ENCODE assay signal across 11 mouse cellular contexts in genomic region chr9:121936952-121937351, GRCm38 (mm10). TPM values are rescaled to one million over a fixed set of nuclear protein-coding genes. Genes with fewer than 3 reads are reported as not detected.
DNase-seq lines count a peak whose midpoint lies in the region; ATAC-seq lines count a peak whose summit lies in the region.
"Had no signal": no experiment of that assay in that cellular context is flagged by ENCODE, and none has a peak within 500 bp of the region (broad histone marks: within the 10 kb centered on the region; RNA-seq: fewer than 3 reads in every experiment).

No protein-coding gene starts in this region.

- H3K27me3 ChIP-seq in neural tube, embryonic 11.5 days (ENCODE audit: control insufficient read depth, insufficient read depth, low read length): no peaks in the 10 kb centered on the region
- H3K27me3 ChIP-seq in limb, embryonic 13.5 days: no peaks in the 10 kb centered on the region
- H3K27me3 ChIP-seq: embryonic facial prominence, embryonic 12.5 days had no signal

- no peak overlapping the region for H3K27ac ChIP-seq in neural tube, embryonic 11.5 days (ENCODE audit: low read depth, low read length)
- no peak overlapping the region for H3K27ac ChIP-seq in limb, embryonic 13.5 days
- H3K27ac ChIP-seq: embryonic facial prominence, embryonic 12.5 days had no signal

- no peaks in the 10 kb centered on the region for H3K9me3 ChIP-seq in neural tube, embryonic 11.5 days (ENCODE audit: control insufficient read depth, low read length)
- no peaks in the 10 kb centered on the region for H3K9me3 ChIP-seq in limb, embryonic 13.5 days
- H3K9me3 ChIP-seq: embryonic facial prominence, embryonic 12.5 days had no signal

- no peak overlapping the region for H3K9ac ChIP-seq in neural tube, embryonic 11.5 days (ENCODE audit: low read length)
- no peak overlapping the region for H3K9ac ChIP-seq in limb, embryonic 13.5 days

- no peak overlapping the region for H3K4me2 ChIP-seq in neural tube, embryonic 11.5 days (ENCODE audit: low read depth)
- peak overlapping the region; percentile 57 for H3K4me2 ChIP-seq in limb, embryonic 13.5 days (replicated peaks)

- no peaks in the 10 kb centered on the region for H3K4me1 ChIP-seq in neural tube, embryonic 11.5 days (ENCODE audit: control insufficient read depth, insufficient read depth, low read length)
- no peaks in the 10 kb centered on the region for H3K4me1 ChIP-seq in limb, embryonic 13.5 days
- H3K4me1 ChIP-seq: embryonic facial prominence, embryonic 12.5 days had no signal

- ATAC-seq in neural tube, embryonic 11.5 days (ENCODE audit: insufficient read depth, low FRiP score, low TSS enrichment): 0 out of 2 replicates have a peak, but pooled peaks have one; percentile 9
- ATAC-seq in limb, embryonic 13.5 days (ENCODE audit: low FRiP score, low read depth): no peak; the same call in 1 of the 2 replicates

- H3K4me3 ChIP-seq in neural tube, embryonic 11.5 days (ENCODE audit: low read depth, low read length): no peak overlapping the region
- no peak overlapping the region for H3K4me3 ChIP-seq in limb, embryonic 13.5 days

- 78% methylated on average over 1 of the region's 1 CpGs for WGBS in neural tube, embryonic 11.5 days
- WGBS in limb, embryonic 13.5 days: 73% methylated on average over 1 of the region's 1 CpGs

- no peak for DNase-seq in neural tube, embryonic 11.5 days (ENCODE audit: low spot score)
- DNase-seq in neural tube, embryonic 10.5 days (ENCODE audit: extremely low spot score, low spot score): no peak
- peak; percentile 47 for DNase-seq in cerebellum, adult 9-10 months
- DNase-seq in testis, postnatal 10 days (ENCODE audit: low spot score): peak; percentile 35
- no peak for DNase-seq in left cerebral cortex, adult 18-20 months (ENCODE audit: low spot score in 2 of 2)
- DNase-seq in heart, adult 8-10 months (ENCODE audit: low spot score): no peak
- DNase-seq in urinary bladder, postnatal 4 days (ENCODE audit: low spot score in 2 of 2): no peak
- DNase-seq: heart, postnatal 4 days had no signal

- no peaks in the 10 kb centered on the region for H3K36me3 ChIP-seq in neural tube, embryonic 11.5 days (ENCODE audit: control insufficient read depth, insufficient read depth, low read length)
- no peaks in the 10 kb centered on the region for H3K36me3 ChIP-seq in limb, embryonic 13.5 days
- H3K36me3 ChIP-seq: embryonic facial prominence, embryonic 12.5 days had no signal

RNA-seq across cellular contexts. Expression of gene Fam198a, which starts 13.8 kb away (rescaled TPM):
- 0.66 and 0.81 TPM in 2 replicates for polyA plus RNA-seq in neural tube, embryonic 11.5 days (2014; fragmentation: Nextera tagmentation; extraction: Ambion mirVana)
- 5.4 and 6.1 TPM in 2 replicates for polyA plus RNA-seq in limb, embryonic 13.5 days (2015; fragmentation: Nextera tagmentation; extraction: Ambion mirVana)
- total RNA-seq in left cerebral cortex, adult 18-20 months (2021): 1 to 10 TPM; 5.4 to 7.5 TPM
- total RNA-seq in heart, adult 8-10 months (2022): under 1 TPM; 0.31 to 0.79 (median 0.59) TPM

RNA-seq across cellular contexts. Expression of gene Cyp8b1, which starts 20.8 kb away (rescaled TPM):
- polyA plus RNA-seq in neural tube, embryonic 11.5 days (2014; fragmentation: Nextera tagmentation; extraction: Ambion mirVana): not detected in 2 replicates
- not detected in 2 replicates for polyA plus RNA-seq in limb, embryonic 13.5 days (2015; fragmentation: Nextera tagmentation; extraction: Ambion mirVana)
- not detected for total RNA-seq in left cerebral cortex, adult 18-20 months (2021)
- total RNA-seq in heart, adult 8-10 months (2022): not detected
- total RNA-seq: heart, postnatal 4 days; left cerebral cortex, postnatal 14 days had no signal
- polyA plus RNA-seq: embryonic facial prominence, embryonic 12.5 days had no signal

RNA-seq across cellular contexts. Expression of gene Ackr2, which starts 38.8 kb away (rescaled TPM):
- 0.58 and 1.1 TPM in 2 replicates for polyA plus RNA-seq in neural tube, embryonic 11.5 days (2014; fragmentation: Nextera tagmentation; extraction: Ambion mirVana)
- polyA plus RNA-seq in limb, embryonic 13.5 days (2015; fragmentation: Nextera tagmentation; extraction: Ambion mirVana): 0.18 and 0.33 TPM in 2 replicates
- 1 to 10 TPM; 5.9 to 9.5 TPM for total RNA-seq in left cerebral cortex, adult 18-20 months (2021)
- total RNA-seq in heart, adult 8-10 months (2022): 1 to 10 TPM in 3 of 4 experiments, under 1 TPM in 1; 0.87 to 2.2 (median 1.3) TPM

RNA-seq across cellular contexts. Expression of gene Pomgnt2, which starts 60.0 kb away (rescaled TPM):
- 12.2 and 13.3 TPM in 2 replicates for polyA plus RNA-seq in neural tube, embryonic 11.5 days (2014; fragmentation: Nextera tagmentation; extraction: Ambion mirVana)
- 15.2 and 16.0 TPM in 2 replicates for polyA plus RNA-seq in limb, embryonic 13.5 days (2015; fragmentation: Nextera tagmentation; extraction: Ambion mirVana)
- 10 to 100 TPM; 43.2 to 43.4 TPM for total RNA-seq in left cerebral cortex, adult 18-20 months (2021)
- 10 to 100 TPM; 15.6 to 18.2 (median 16.7) TPM for total RNA-seq in heart, adult 8-10 months (2022)

Comparison
In these comparisons a context has a peak if more than half of its experiments do, and no peak if none do; other contexts are left out.
1. DNase-seq: peak in cerebellum, adult 9-10 months (single experiment) and testis, postnatal 10 days (single experiment); none in neural tube, embryonic 11.5 days (single experiment), neural tube, embryonic 10.5 days (single experiment), left cerebral cortex, adult 18-20 months (0 of 2), heart, adult 8-10 months (single experiment) and urinary bladder, postnatal 4 days (0 of 2).